25 mouse cellular contexts compared by ENCODE assay signal in the genomic region with DNA sequence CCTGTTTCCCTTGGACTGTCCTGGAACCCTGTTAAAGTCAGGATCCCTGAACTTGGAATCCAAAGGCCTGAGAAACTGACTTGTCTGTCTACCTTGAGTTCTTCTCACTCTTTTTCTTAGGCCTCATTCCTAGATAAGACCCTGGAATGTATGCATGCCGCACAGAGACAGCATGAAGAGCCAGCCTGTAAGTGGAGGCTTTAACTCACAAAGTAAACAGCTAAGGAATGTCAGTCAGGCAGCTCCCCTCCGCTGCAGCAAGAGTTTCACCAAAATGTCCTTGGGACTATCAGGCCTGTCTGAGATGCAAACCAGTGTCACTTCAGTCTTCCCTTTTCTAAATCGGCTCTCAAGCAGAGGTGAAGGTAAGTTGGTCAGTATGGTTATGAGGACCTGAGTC.
DNase-seq lines count a peak whose midpoint lies in the region; ATAC-seq and TF ChIP-seq lines count a peak whose summit lies in the region.
"Had no signal": no experiment of that assay in that cellular context is flagged by ENCODE, and none has a peak within 500 bp of the region (broad histone marks: within the 10 kb centered on the region; RNA-seq: fewer than 3 reads in every experiment).

No protein-coding gene starts in this region.

- CTCF ChIA-PET in Patski (lab: Charles Lee) = no interaction called here

- peak; percentile 60 for ATAC-seq in heart, embryonic 12.5 days (ENCODE audit: insufficient number of reproducible peaks, low FRiP score)
- ATAC-seq in heart, postnatal 0 days (ENCODE audit: insufficient read depth, low read depth) = no peak
- peak; percentile 71 for ATAC-seq in Patski
- ATAC-seq: forebrain, postnatal 0 days had no signal

- H3K9ac ChIP-seq in heart, embryonic 12.5 days = no peak overlapping the region
- no peak overlapping the region for H3K9ac ChIP-seq in heart, postnatal 0 days (replicated peaks; ENCODE audit: low read depth, low read length)
- H3K9ac ChIP-seq: embryonic facial prominence, embryonic 15.5 days; forebrain, embryonic 12.5 days; forebrain, postnatal 0 days; hindbrain, embryonic 15.5 days; kidney, embryonic 15.5 days; liver, embryonic 14.5 days had no signal

- in situ Hi-C loops in Patski (cut with MboI; ENCODE audit: low pct_unique_long_range_greater_than_20kb) = no loop called here

- H3K4me2 ChIP-seq in heart, embryonic 12.5 days = peak overlapping the region; percentile 16; the same call in 1 of the 2 replicates
- no peak overlapping the region for H3K4me2 ChIP-seq in heart, postnatal 0 days (ENCODE audit: low read depth, low read length)
- H3K4me2 ChIP-seq: embryonic facial prominence, embryonic 15.5 days; forebrain, embryonic 12.5 days; hindbrain, embryonic 15.5 days; kidney, embryonic 15.5 days had no signal

- peak overlapping the region; percentile 87 for H3K27ac ChIP-seq in heart, embryonic 12.5 days (ENCODE audit: poor library complexity, severe bottlenecking)
- H3K27ac ChIP-seq in heart, postnatal 0 days (ENCODE audit: low read depth) = peak overlapping the region; percentile 31; the same call in 1 of the 2 replicates
- H3K27ac ChIP-seq: embryonic facial prominence, embryonic 10.5 days; embryonic facial prominence, embryonic 15.5 days; forebrain, embryonic 12.5 days; hindbrain, embryonic 10.5 days; hindbrain, embryonic 15.5 days; kidney, embryonic 15.5 days; liver, embryonic 14.5 days; macrophage had no signal

- intact Hi-C loops in heart, postnatal 14 days (cut with DNase I) = no loop called here

- no peak for TF ChIP-seq EP300 in heart, postnatal 0 days (IDR thresholded peaks at IDR 0.05; ENCODE audit: low read depth)

- DNase-seq in heart, postnatal 4 days = no peak
- DNase-seq in heart, postnatal 0 days (ENCODE audit: low spot score) = peak; percentile 12
- no peak for DNase-seq in heart, postnatal 14 days
- DNase-seq in Patski (ENCODE audit: low read depth, low spot score) = no peak
- peak; percentile 20 for DNase-seq in lung, postnatal 25 days (ENCODE audit: low spot score)
- DNase-seq in gastrocnemius, adult 18-20 months (ENCODE audit: low spot score) = no peak
- DNase-seq: adrenal gland, adult 8-10 months; cerebellum, adult 8-10 months; cerebellum, postnatal 25 days; forebrain, postnatal 0 days; gastrocnemius, postnatal 10 days; kidney, adult 18-20 months; kidney, postnatal 25 days; liver; midbrain, embryonic 14.5 days; thymus, postnatal 4 days had no signal

- H3K4me1 ChIP-seq in heart, embryonic 12.5 days (replicated peaks) = peaks cover 33% of the 10 kb centered on the region
- H3K4me1 ChIP-seq in heart, postnatal 0 days (ENCODE audit: control insufficient read depth, insufficient read depth) = 0 out of 2 replicates have a peak, but pooled peaks cover 13% of the 10 kb centered on the region
- H3K4me1 ChIP-seq: embryonic facial prominence, embryonic 10.5 days; embryonic facial prominence, embryonic 15.5 days; forebrain, embryonic 12.5 days; hindbrain, embryonic 10.5 days; hindbrain, embryonic 15.5 days; kidney, embryonic 15.5 days had no signal

- 17% methylated on average over 3 of the region's 3 CpGs for WGBS in heart, embryonic 12.5 days
- 20% methylated on average over 3 of the region's 3 CpGs for WGBS in heart, postnatal 0 days

- TF ChIP-seq CTCF in heart, postnatal 0 days (IDR thresholded peaks at IDR 0.05; ENCODE audit: low read depth) = no peak
- TF ChIP-seq CTCF in Patski (IDR thresholded peaks at IDR 0.05) = no peak

- peaks cover 28% of the 10 kb centered on the region for H3K36me3 ChIP-seq in heart, embryonic 12.5 days
- peaks cover 22% of the 10 kb centered on the region for H3K36me3 ChIP-seq in heart, postnatal 0 days (replicated peaks; ENCODE audit: control insufficient read depth, insufficient read depth, low read length)

- no peaks in the 10 kb centered on the region for H3K27me3 ChIP-seq in heart, embryonic 12.5 days (replicated peaks)
- no peaks in the 10 kb centered on the region for H3K27me3 ChIP-seq in heart, postnatal 0 days (ENCODE audit: control insufficient read depth, insufficient read depth, low read length)
- no peaks in the 10 kb centered on the region for H3K27me3 ChIP-seq in Patski
- H3K27me3 ChIP-seq: embryonic facial prominence, embryonic 15.5 days; forebrain, embryonic 12.5 days; hindbrain, embryonic 15.5 days; kidney, embryonic 15.5 days had no signal

- POLR2A ChIA-PET in Patski (lab: Charles Lee) = no interaction called here

- H3K9me3 ChIP-seq in heart, embryonic 12.5 days (replicated peaks) = no peaks in the 10 kb centered on the region; the same call in 1 of the 2 replicates
- H3K9me3 ChIP-seq in heart, postnatal 0 days (replicated peaks; ENCODE audit: control insufficient read depth, low read length) = no peaks in the 10 kb centered on the region
- H3K9me3 ChIP-seq: embryonic facial prominence, embryonic 15.5 days; hindbrain, embryonic 15.5 days; kidney, embryonic 15.5 days had no signal

- H3K4me3 ChIP-seq in heart, embryonic 12.5 days = no peak overlapping the region
- no peak overlapping the region for H3K4me3 ChIP-seq in heart, postnatal 0 days (ENCODE audit: low read depth, low read length)
- H3K4me3 ChIP-seq: embryonic facial prominence, embryonic 10.5 days; embryonic facial prominence, embryonic 15.5 days; forebrain, embryonic 12.5 days; hindbrain, embryonic 10.5 days; hindbrain, embryonic 15.5 days; kidney, embryonic 15.5 days had no signal

Comparison
In these comparisons a context has a peak if more than half of its experiments do, and no peak if none do; other contexts are left out.
1. DNase-seq: peak in heart, postnatal 0 days (single experiment) and lung, postnatal 25 days (single experiment); none in heart, postnatal 4 days (single experiment), heart, postnatal 14 days (0 of 2), Patski (single experiment) and gastrocnemius, adult 18-20 months (single experiment).